Mouse (Mus musculus) hindbrain, embryonic 13.5 days (tissue): ENCODE results near the gene Thsd4. TPM values are rescaled to one million over a fixed set of nuclear protein-coding genes. Genes with fewer than 3 reads are reported as not detected.

ENCODE experiments used
- ATAC-seq: fragments of 200-750 bp; cut with Nextera tagmentation; 2 replicates; pipeline ENCODE4 v1.8.0; 2017; ENCODE audit warnings: moderate TSS enrichment; ENCODE audit not compliant: low FRiP score
- H3K27ac ChIP-seq: fragments of 300-500 bp; sonication (generic); 2 replicates; pipeline ENCODE4 v1.5.1; 2015; ENCODE audit warnings: inconsistent platforms, mild to moderate bottlenecking, moderate library complexity
- H3K27me3 ChIP-seq: fragments of 300-500 bp; sonication (generic); 2 replicates; pipeline ENCODE4 v1.6.1; 2015; ENCODE audit warnings: mild to moderate bottlenecking, inconsistent platforms
- H3K36me3 ChIP-seq: fragments of 300-500 bp; sonication (generic); 2 replicates; pipeline ENCODE4 v1.6.1; 2015; ENCODE audit warnings: mild to moderate bottlenecking, inconsistent platforms
- H3K4me1 ChIP-seq: fragments of 300-500 bp; sonication (generic); replicated peaks from 2 replicates; pipeline ENCODE4 v1.6.1; 2015; ENCODE audit warnings: inconsistent platforms
- H3K4me2 ChIP-seq: fragments of 300-500 bp; sonication (generic); 2 replicates; pipeline ENCODE4 v1.6.1; 2015; ENCODE audit warnings: inconsistent platforms, mild to moderate bottlenecking, moderate library complexity
- H3K4me3 ChIP-seq: fragments of 300-500 bp; sonication (generic); 2 replicates; pipeline ENCODE4 v1.5.1; 2015; ENCODE audit warnings: mild to moderate bottlenecking, inconsistent platforms
- H3K9ac ChIP-seq: fragments of 300-500 bp; sonication (generic); 2 replicates; pipeline ENCODE4 v1.6.1; 2015; ENCODE audit warnings: mild to moderate bottlenecking, inconsistent platforms
- H3K9me3 ChIP-seq: fragments of 300-500 bp; sonication (generic); 2 replicates; pipeline ENCODE4 v1.6.1; 2016; ENCODE audit warnings: inconsistent platforms
- WGBS: fragments of 180-500 bp; shearing (Covaris S2); methylation state at CpG from one replicate; pipeline ENCODE4 v1.1.7; 2015; 5-methylcytosine and 5-hydroxymethylcytosine counted together
- polyA plus RNA-seq: library from polyadenylated mRNA; unstranded; fragments of >200 nt; fragmentation: Nextera tagmentation; extraction: Ambion mirVana; gene quantifications from 2 replicates; pipeline ENCODE4 v1.2.1, GENCODE M21; 2015

Thsd4 gene
- polyA plus RNA-seq, 1 experiment from 2014 or later: 6.2 TPM

GRCm38 (mm10) chr9:60513329-60513788 lies 8.5 kb downstream of the Thsd4 start:
- Histone ChIP-seq H3K36me3 (no peaks in the 10 kb centered on the region), H3K4me2 (no peak overlapping the region), H3K4me3 (no peak overlapping the region), H3K9ac (no peak overlapping the region), H3K27ac (no peak overlapping the region), H3K4me1 (peaks cover 37% of the 10 kb centered on the region), H3K9me3 (no peaks in the 10 kb centered on the region), H3K27me3 (peaks cover 51% of the 10 kb centered on the region)
- WGBS: 21% methylated on average over 11 of the region's 11 CpGs
- ATAC-seq: no peak

DNA sequence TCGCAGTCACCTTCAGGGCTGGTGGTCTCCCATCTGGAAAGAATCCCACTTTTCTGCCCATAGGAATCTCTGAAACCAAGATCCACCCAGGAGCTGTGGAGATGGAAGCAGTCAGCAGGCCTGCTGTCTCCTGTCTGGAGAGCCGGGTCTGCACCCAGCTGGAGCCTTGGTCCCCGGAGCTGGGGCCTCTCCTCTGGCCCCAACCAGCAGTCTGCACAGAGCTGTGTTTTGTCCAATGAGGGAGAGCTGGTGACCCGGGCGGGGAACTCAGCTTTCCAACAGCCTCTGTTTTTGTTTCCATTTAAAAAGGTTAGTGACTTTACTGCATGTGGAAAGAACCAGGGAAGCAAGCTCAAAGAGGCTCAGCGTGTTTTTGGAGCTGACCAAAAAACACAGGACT lies 11.0 kb downstream of the Thsd4 start:
- 30% methylated on average over 6 of the region's 6 CpGs for WGBS
- H3K4me1 ChIP-seq: peaks cover 20% of the 10 kb centered on the region
- no peak overlapping the region for H3K27ac ChIP-seq
- no peak overlapping the region for H3K9ac ChIP-seq
- H3K27me3 ChIP-seq: peaks cover 51% of the 10 kb centered on the region
- H3K4me2 ChIP-seq: no peak overlapping the region
- H3K4me3 ChIP-seq: no peak overlapping the region
- no peak for ATAC-seq
- H3K9me3 ChIP-seq: no peaks in the 10 kb centered on the region
- H3K36me3 ChIP-seq: no peaks in the 10 kb centered on the region

DNA sequence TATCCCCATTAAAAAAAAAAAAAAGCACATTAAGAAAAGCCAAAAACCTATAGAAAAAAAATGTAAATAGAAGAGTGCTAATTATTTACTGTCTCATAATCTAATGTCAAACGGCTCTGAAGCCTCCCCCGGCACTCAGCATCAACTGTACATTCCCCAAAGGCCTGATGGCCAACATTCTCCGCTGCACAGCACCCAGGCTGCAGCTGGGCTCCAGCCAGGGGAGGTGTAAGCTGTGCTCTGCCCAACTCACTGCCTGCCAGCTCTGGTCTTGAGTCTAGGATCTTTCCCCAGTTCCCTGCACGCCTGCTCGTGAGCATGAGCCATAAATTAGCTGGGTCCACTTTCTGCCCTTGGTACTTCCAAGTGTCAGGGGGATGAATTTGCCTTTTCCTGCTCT lies 15.7 kb downstream of the Thsd4 start:
- H3K9ac ChIP-seq: no peak overlapping the region
- H3K9me3 ChIP-seq: no peaks in the 10 kb centered on the region
- H3K27ac ChIP-seq: no peak overlapping the region
- H3K4me3 ChIP-seq: no peak overlapping the region
- H3K4me1 ChIP-seq: peaks cover 20% of the 10 kb centered on the region
- no peak overlapping the region for H3K4me2 ChIP-seq
- no peak for ATAC-seq
- 60% methylated on average over 5 of the region's 5 CpGs for WGBS
- H3K36me3 ChIP-seq: no peaks in the 10 kb centered on the region
- peaks cover 44% of the 10 kb centered on the region for H3K27me3 ChIP-seq

DNA sequence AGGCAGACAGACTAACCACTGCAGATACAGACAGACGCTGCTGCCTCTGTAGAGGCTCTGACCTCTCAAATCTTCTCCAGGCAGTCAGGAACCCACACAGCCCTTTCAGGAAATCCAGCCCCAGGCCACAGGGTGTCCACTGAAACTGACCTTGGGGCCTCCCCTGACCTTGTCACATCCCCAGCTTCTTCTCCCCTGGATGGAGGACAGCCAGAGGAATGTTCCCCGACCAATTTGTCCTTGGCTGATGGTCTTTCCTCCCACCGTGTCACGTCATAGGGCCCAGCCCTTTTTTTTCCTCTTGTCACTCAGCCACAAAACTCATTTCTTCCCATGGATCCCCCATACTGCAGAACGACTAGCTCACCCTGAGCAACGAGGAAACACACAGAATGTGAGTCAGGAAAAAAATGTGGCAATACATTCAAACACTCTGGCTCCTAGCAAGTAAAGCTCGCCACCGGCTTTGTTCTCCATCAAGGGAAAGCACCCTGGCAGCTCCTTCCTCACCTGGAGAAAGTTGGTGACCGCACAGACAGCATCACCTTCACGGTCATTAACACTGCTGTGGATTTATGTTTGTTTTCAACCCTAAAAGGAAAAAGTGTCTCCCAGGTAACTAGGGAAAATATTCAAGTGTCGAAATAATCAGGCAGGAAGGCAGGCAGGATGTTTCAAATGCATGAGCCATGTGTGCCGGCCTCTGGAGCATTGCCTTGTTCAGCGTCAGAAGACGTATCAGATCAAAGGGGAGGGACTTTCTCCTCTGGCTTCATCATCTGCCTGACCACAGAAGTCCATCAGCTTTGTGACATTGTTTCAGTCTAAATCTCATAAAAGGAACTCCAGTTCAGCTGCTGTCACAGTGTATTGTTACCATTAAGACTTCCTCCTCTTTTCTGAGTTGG lies 17.2 kb downstream of the Thsd4 start:
- Histone ChIP-seq H3K36me3 (no peaks in the 10 kb centered on the region), H3K9me3 (no peaks in the 10 kb centered on the region), H3K9ac (no peak overlapping the region), H3K4me3 (no peak overlapping the region), H3K27ac (no peak overlapping the region), H3K4me2 (no peak overlapping the region), H3K4me1 (0 out of 2 replicates have a peak, but pooled peaks cover 10% of the 10 kb centered on the region), H3K27me3 (peaks cover 37% of the 10 kb centered on the region)
- WGBS: 66% methylated on average over 14 of the region's 14 CpGs
- no peak for ATAC-seq

DNA sequence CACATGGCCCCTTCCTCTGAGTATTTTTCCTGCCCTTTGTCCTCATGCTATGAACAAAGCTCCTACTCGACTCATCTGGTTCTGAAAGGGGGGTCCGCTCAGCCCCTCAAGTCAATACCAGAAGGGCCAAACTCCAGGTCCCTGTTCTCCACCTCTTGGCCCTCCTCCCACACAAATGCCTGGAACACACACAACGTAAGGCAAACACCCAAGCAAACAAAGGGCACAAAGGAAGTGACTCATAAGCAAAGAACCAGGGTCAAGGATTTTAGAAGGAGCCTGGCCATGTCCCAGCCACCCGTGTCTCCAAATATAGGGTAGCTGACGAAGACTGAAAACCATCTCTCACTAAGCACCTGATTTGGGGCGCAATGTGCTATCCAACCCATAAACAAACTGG lies 19.6 kb downstream of the Thsd4 start:
- H3K9ac ChIP-seq: no peak overlapping the region
- H3K27me3 ChIP-seq: peaks cover 23% of the 10 kb centered on the region
- H3K36me3 ChIP-seq: no peaks in the 10 kb centered on the region
- 78% methylated on average over 6 of the region's 6 CpGs for WGBS
- ATAC-seq: no peak
- no peak overlapping the region for H3K4me3 ChIP-seq
- H3K9me3 ChIP-seq: no peaks in the 10 kb centered on the region
- H3K4me2 ChIP-seq: no peak overlapping the region
- 0 out of 2 replicates have a peak, but pooled peaks cover 10% of the 10 kb centered on the region for H3K4me1 ChIP-seq
- no peak overlapping the region for H3K27ac ChIP-seq

GRCm38 (mm10) chr9:60501504-60502179 lies 20.2 kb downstream of the Thsd4 start:
- H3K4me2 ChIP-seq: no peak overlapping the region

GRCm38 (mm10) chr9:60492275-60492974 lies 29.4 kb downstream of the Thsd4 start:
- Histone ChIP-seq H3K9ac (no peak overlapping the region), H3K27ac (no peak overlapping the region), H3K4me2 (no peak overlapping the region), H3K4me1 (0 out of 2 replicates have a peak, but pooled peaks cover 3% of the 10 kb centered on the region), H3K4me3 (no peak overlapping the region), H3K36me3 (no peaks in the 10 kb centered on the region), H3K9me3 (no peaks in the 10 kb centered on the region), H3K27me3 (no peaks in the 10 kb centered on the region)
- no peak for ATAC-seq
- WGBS: 89% methylated on average over 16 of the region's 16 CpGs

More at GRCm38 (mm10) chr9:60501504-60502179, 20.2 kb downstream of the Thsd4 start:
- H3K4me1 ChIP-seq: 0 out of 2 replicates have a peak, but pooled peaks cover 10% of the 10 kb centered on the region
- H3K9ac ChIP-seq: no peak overlapping the region
- H3K27me3 ChIP-seq: 0 out of 2 replicates have a peak, but pooled peaks cover 19% of the 10 kb centered on the region
- H3K9me3 ChIP-seq: no peaks in the 10 kb centered on the region
- no peaks in the 10 kb centered on the region for H3K36me3 ChIP-seq
- 64% methylated on average over 5 of the region's 5 CpGs for WGBS
- no peak for ATAC-seq
- no peak overlapping the region for H3K27ac ChIP-seq
- H3K4me3 ChIP-seq: no peak overlapping the region

DNA sequence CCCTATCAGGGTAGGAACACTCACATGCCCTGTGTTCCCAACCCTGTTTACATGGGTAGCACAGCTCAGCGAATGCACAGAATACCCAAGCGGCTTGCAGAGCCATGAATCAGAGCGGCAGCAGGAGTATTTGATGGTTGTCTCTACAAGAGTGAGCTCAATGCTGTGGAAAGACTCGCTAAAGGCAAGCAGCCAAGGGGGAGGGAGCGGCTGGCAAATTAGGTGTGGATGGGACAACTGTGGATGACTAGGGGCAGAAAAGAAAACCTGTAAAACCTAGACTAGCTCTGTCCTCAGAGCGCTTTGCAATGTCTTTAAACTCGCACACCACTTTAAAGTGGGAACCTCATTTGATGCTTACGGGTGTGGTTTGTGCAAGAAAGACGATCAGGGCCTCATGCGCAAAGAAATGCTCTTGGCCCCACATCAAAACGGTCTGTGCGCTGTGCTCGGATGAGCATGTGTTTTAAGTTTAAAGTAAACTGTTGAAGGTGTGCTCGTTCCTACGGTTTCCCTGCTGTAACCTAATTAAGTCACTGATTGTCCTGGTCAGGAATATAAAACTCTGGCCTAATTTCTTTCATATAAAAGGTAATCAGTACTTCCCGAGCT lies 30.3 kb downstream of the Thsd4 start:
- no peak for ATAC-seq

DNA sequence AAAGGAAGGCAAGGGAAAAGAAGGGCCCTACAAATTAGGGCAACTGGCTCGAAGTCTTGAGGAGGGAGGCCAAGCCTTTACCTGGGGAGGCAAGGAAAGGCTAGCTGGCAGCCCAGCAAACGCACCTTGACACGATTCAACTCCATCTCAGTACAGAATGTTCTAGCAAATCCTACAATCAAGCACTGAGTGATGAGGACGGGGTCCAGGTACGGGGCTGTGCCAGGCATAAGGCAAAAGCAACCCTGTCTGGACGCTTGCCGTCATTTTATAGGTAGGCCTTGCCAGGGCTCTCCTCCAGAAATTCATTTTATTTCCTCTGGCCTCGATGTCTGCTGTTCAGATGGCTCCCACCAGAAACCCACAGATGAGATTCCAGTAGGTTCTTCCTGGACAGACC lies 30.8 kb downstream of the Thsd4 start:
- WGBS: 90% methylated on average over 8 of the region's 8 CpGs
- no peak for ATAC-seq

More for the DNA sequence above, 30.3 kb downstream of the Thsd4 start:
- H3K27ac ChIP-seq: no peak overlapping the region
- no peak overlapping the region for H3K9ac ChIP-seq
- WGBS: 84% methylated on average over 16 of the region's 16 CpGs
- H3K4me1 ChIP-seq: 0 out of 2 replicates have a peak, but pooled peaks cover 3% of the 10 kb centered on the region
- H3K27me3 ChIP-seq: no peaks in the 10 kb centered on the region
- no peaks in the 10 kb centered on the region for H3K36me3 ChIP-seq
- no peaks in the 10 kb centered on the region for H3K9me3 ChIP-seq
- no peak overlapping the region for H3K4me2 ChIP-seq
- H3K4me3 ChIP-seq: no peak overlapping the region

DNA sequence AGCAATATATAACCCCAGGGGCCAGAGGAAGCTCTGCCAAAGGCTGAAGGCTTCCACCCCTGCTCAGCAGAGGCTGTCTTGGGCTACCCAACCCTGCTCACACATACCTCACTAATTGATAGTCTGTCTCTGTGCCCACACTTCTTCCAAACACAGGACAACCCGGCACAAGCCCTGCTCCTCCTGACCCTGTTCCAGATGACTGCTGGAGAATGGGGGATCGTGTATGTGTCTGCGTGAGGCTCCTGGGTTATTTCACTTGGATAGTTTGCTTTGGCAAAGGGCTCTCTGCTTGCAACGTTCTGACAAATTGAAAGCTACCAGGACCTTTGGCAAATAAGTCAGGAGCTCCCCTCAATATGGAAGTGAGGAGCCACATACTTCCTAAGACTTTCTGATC lies 33.0 kb downstream of the Thsd4 start:
- no peaks in the 10 kb centered on the region for H3K9me3 ChIP-seq
- H3K4me2 ChIP-seq: no peak overlapping the region
- H3K4me1 ChIP-seq: 0 out of 2 replicates have a peak, but pooled peaks cover 3% of the 10 kb centered on the region
- no peak overlapping the region for H3K27ac ChIP-seq
- WGBS: 73% methylated on average over 4 of the region's 4 CpGs
- H3K4me3 ChIP-seq: no peak overlapping the region
- H3K36me3 ChIP-seq: no peaks in the 10 kb centered on the region
- ATAC-seq: no peak
- no peak overlapping the region for H3K9ac ChIP-seq
- no peaks in the 10 kb centered on the region for H3K27me3 ChIP-seq

More for the DNA sequence above, 30.8 kb downstream of the Thsd4 start:
- Histone ChIP-seq H3K4me2 (no peak overlapping the region), H3K27me3 (no peaks in the 10 kb centered on the region), H3K9ac (no peak overlapping the region), H3K27ac (no peak overlapping the region), H3K36me3 (no peaks in the 10 kb centered on the region), H3K9me3 (no peaks in the 10 kb centered on the region), H3K4me3 (no peak overlapping the region), H3K4me1 (0 out of 2 replicates have a peak, but pooled peaks cover 3% of the 10 kb centered on the region)

- Histone ChIP-seq H3K9ac (no peak overlapping the region), H3K4me1 (no peaks in the 10 kb centered on the region), H3K4me2 (no peak overlapping the region), H3K27me3 (no peaks in the 10 kb centered on the region), H3K4me3 (no peak overlapping the region), H3K36me3 (no peaks in the 10 kb centered on the region), H3K9me3 (no peaks in the 10 kb centered on the region), H3K27ac (no peak overlapping the region)
- WGBS: 87% methylated on average over 4 of the region's 4 CpGs
- ATAC-seq: no peak
Measured at GRCm38 (mm10) chr9:60482165-60482564, 39.7 kb downstream of the Thsd4 start.
